Comparison of ENCODE assay signal across 8 mouse cellular contexts in the genomic region with DNA sequence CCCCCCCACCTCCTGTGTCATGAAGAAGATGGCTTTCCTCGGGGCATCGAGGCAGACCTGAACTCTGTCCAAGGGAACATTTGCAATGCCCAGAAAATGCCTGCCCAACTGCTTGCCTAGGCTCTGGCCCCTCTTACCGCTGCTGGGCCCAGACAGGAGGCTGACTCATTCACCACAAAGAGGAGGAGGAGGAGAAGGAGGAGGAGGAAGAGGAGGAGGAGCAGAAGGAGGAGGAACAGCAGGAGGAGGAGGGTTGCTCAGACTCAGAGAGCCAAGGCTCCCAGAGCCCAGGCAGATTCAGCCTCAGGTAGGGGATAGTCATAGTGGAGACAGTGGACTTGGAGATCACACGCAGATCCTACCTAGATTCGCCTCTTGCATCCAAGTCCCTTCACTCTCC. TPM values are rescaled to one million over a fixed set of nuclear protein-coding genes. Genes with fewer than 3 reads are reported as not detected.
DNase-seq lines count a peak whose midpoint lies in the region; ATAC-seq and TF ChIP-seq lines count a peak whose summit lies in the region.

No protein-coding gene starts in this region.

- no peak overlapping the region for H3K9ac ChIP-seq in liver, postnatal 0 days (replicated peaks)

- H3K4me1 ChIP-seq in liver, postnatal 0 days (ENCODE audit: insufficient read depth), result peaks cover 12% of the 10 kb centered on the region

- no peak for DNase-seq in gastrocnemius, adult 2 months
- no peak for DNase-seq in gastrocnemius, postnatal 36 days
- DNase-seq in CD4-positive helper T cell, adult 2 months (ENCODE audit: low read depth, low spot score), result peak; percentile 45
- DNase-seq in liver, postnatal 0 days, result no peak
- no peak for DNase-seq in embryo, embryonic 10 days (ENCODE audit: low spot score)
- no peak for DNase-seq in cerebellum, postnatal 36 days
- no peak for DNase-seq in spleen, adult 18-20 months

- no peaks in the 10 kb centered on the region for H3K9me3 ChIP-seq in liver, postnatal 0 days (ENCODE audit: low read length)

- no peak for TF ChIP-seq CTCF in gastrocnemius, adult 2 months (IDR thresholded peaks at IDR 0.05)
- no peak for TF ChIP-seq CTCF in liver, postnatal 0 days (IDR thresholded peaks at IDR 0.05; ENCODE audit: low read depth)

- peak; percentile 63 for ATAC-seq in granulocyte monocyte progenitor cell, adult 5-6 weeks (replicated peaks; ENCODE audit: poor library complexity, severe bottlenecking)
- ATAC-seq in liver, postnatal 0 days, result no peak

- WGBS in liver, postnatal 0 days (ENCODE audit: insufficient replicate concordance), result 25% methylated on average over 5 of the region's 5 CpGs

- TF ChIP-seq EP300 in liver, postnatal 0 days (IDR thresholded peaks at IDR 0.05; ENCODE audit: low read depth), result no peak

- H3K4me3 ChIP-seq in gastrocnemius, adult 2 months, result peak overlapping the region; percentile 71
- H3K4me3 ChIP-seq in liver, postnatal 0 days (ENCODE audit: low read depth, low read length), result peak overlapping the region; percentile 58

- no peaks in the 10 kb centered on the region for H3K36me3 ChIP-seq in liver, postnatal 0 days (replicated peaks; ENCODE audit: insufficient read depth, low read length)

- peak overlapping the region; percentile 92 for H3K4me2 ChIP-seq in liver, postnatal 0 days (ENCODE audit: low read depth, low read length)

- peaks cover 21% of the 10 kb centered on the region for H3K27me3 ChIP-seq in liver, postnatal 0 days (ENCODE audit: insufficient read depth, low read length)

- no peak overlapping the region for H3K27ac ChIP-seq in gastrocnemius, adult 2 months
- H3K27ac ChIP-seq in liver, postnatal 0 days (ENCODE audit: low read depth), result no peak overlapping the region

- intact Hi-C loops in gastrocnemius, adult 2 months (cut with DNase I), result no loop called here
- intact Hi-C loops in gastrocnemius, postnatal 36 days (cut with DNase I), result no loop called here

RNA-seq across cellular contexts. Expression of gene Vdr, which starts 3.2 kb away (rescaled TPM):
- total RNA-seq in gastrocnemius, adult 2 months (2021), result under 1 TPM in 1 of 2 experiments, not detected in 1; 0.14 TPM
- under 1 TPM; 0.13 to 0.15 TPM for total RNA-seq in gastrocnemius, postnatal 36 days (2021)
- total RNA-seq in granulocyte monocyte progenitor cell, adult 5-6 weeks (2014; fragmentation: Nextera tagmentation), result 12.9 and 25.6 TPM in 2 replicates
- total RNA-seq in granulocyte monocyte progenitor cell, adult 5-6 weeks (2017), result 2.3 and 2.5 TPM in 2 replicates
- polyA plus RNA-seq in liver, postnatal 0 days (2015; fragmentation: Nextera tagmentation; extraction: Ambion mirVana), result 0.07 and 0.25 TPM in 2 replicates

RNA-seq across cellular contexts. Expression of gene Tmem106c, which starts 56.8 kb away (rescaled TPM):
- 1 to 10 TPM; 4.9 to 7.3 TPM for total RNA-seq in gastrocnemius, adult 2 months (2021)
- 1 to 10 TPM; 4.5 to 5.2 TPM for total RNA-seq in gastrocnemius, postnatal 36 days (2021)
- total RNA-seq in granulocyte monocyte progenitor cell, adult 5-6 weeks (2014; fragmentation: Nextera tagmentation), result 48.8 and 61.7 TPM in 2 replicates
- 29.0 and 32.7 TPM in 2 replicates for total RNA-seq in granulocyte monocyte progenitor cell, adult 5-6 weeks (2017)
- 16.1 and 16.4 TPM in 2 replicates for polyA plus RNA-seq in liver, postnatal 0 days (2015; fragmentation: Nextera tagmentation; extraction: Ambion mirVana)
